Mouse (Mus musculus): Measurements from ENCODE around the gene Lingo3.

DNA sequence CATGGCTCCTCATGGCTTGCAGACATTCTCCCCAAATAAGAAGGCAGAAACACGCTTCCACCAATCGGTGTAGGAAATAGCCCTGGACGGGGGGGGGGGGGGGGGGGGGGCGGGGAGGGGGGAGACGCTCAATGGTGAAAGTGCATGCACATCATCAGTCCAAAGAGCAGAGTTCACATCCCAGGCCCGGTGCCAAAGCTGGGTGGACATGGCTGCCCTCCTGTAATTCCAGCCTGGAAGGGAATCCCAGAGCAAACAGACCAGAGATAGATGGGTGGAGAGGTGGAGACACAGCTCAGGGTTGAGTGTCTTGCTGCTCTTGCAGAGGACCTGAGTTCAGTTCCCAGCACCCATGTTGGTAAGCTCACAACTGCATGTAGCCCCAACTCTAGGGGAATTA lies 27.2 kb upstream of the Lingo3 start:
- TF ChIP-seq EP300 (IDR thresholded peaks at IDR 0.05; ENCODE audit: low read depth in 1 of 2, low read length in 2 of 2) (no peak), CTCF (IDR thresholded peaks at IDR 0.05 in 2 of 3, conservative IDR thresholded peaks at IDR 0.05 in 1 of 3; ENCODE audit: control insufficient read depth in 1 of 3, insufficient read depth in 1 of 3, low read depth in 2 of 3, low read length in 3 of 3, poor library complexity in 1 of 3, severe bottlenecking in 1 of 3) (no peak), POLR2AphosphoS2 (IDR thresholded peaks at IDR 0.05; ENCODE audit: low read length) (no peak), ZKSCAN1 (IDR thresholded peaks at IDR 0.05; ENCODE audit: low read depth, low read length) (no peak), MAZ (IDR thresholded peaks at IDR 0.05; ENCODE audit: low read depth, low read length) (no peak), RCOR1 (IDR thresholded peaks at IDR 0.05; ENCODE audit: low read depth, low read length) (no peak), POLR2A (IDR thresholded peaks at IDR 0.05; ENCODE audit: control insufficient read depth in 1 of 2, insufficient read depth in 1 of 2, low read depth in 1 of 2, low read length in 2 of 2, poor library complexity in 1 of 2) (no peak), GATA1 (IDR thresholded peaks at IDR 0.05; ENCODE audit: low read depth, low read length) (no peak), CHD2 (IDR thresholded peaks at IDR 0.05; ENCODE audit: low read length) (no peak), ZC3H11A (IDR thresholded peaks at IDR 0.05; ENCODE audit: low read depth, low read length) (no peak), MAFK (IDR thresholded peaks at IDR 0.05; ENCODE audit: borderline replicate concordance, low read depth, low read length) (no peak), UBTF (IDR thresholded peaks at IDR 0.05; ENCODE audit: borderline replicate concordance, insufficient read depth, low read depth, low read length) (no peak)

Measured in MEL (cell line).